Mouse (Mus musculus) forebrain, embryonic 16.5 days (tissue): ENCODE data around the gene Actg2. TPM values are rescaled to one million over a fixed set of nuclear protein-coding genes. Genes with fewer than 3 reads are reported as not detected.
A peak's percentile ranks its signal among the peaks of the same experiment; 100 is the strongest.

ENCODE experiments used
- ATAC-seq: fragments of 200-750 bp; cut with Nextera tagmentation; 2 replicates; pipeline ENCODE4 v1.8.0; 2017; ENCODE audit warnings: mild to moderate bottlenecking, moderate library complexity
- H3K27ac ChIP-seq: fragments of 300-500 bp; sonication (generic); 2 replicates; pipeline ENCODE4 v1.5.1; 2014; ENCODE audit warnings: low read length, control low read depth
- H3K27me3 ChIP-seq: fragments of 300-500 bp; sonication (generic); replicated peaks from 2 replicates; pipeline ENCODE4 v1.6.1; 2014; ENCODE audit warnings: low read length; ENCODE audit not compliant: control insufficient read depth, insufficient read depth
- H3K36me3 ChIP-seq: fragments of 300-500 bp; sonication (generic); 2 replicates; pipeline ENCODE4 v1.6.1; 2014; ENCODE audit not compliant: control insufficient read depth, insufficient read depth
- H3K4me1 ChIP-seq: fragments of 300-500 bp; sonication (generic); replicated peaks from 2 replicates; pipeline ENCODE4 v1.6.1; 2014; ENCODE audit warnings: low read length; ENCODE audit not compliant: control insufficient read depth, insufficient read depth
- H3K4me2 ChIP-seq: fragments of 300-500 bp; sonication (generic); 2 replicates; pipeline ENCODE4 v1.6.1; 2014; ENCODE audit warnings: mild to moderate bottlenecking, low read length, control low read depth
- H3K4me3 ChIP-seq: fragments of 300-500 bp; sonication (generic); replicated peaks from 2 replicates; pipeline ENCODE4 v1.5.1; 2014; ENCODE audit warnings: mild to moderate bottlenecking, low read length, control low read depth
- H3K9ac ChIP-seq: fragments of 300-500 bp; sonication (generic); replicated peaks from 2 replicates; pipeline ENCODE4 v1.6.1; 2014; ENCODE audit warnings: low read depth, low read length, control low read depth
- H3K9me3 ChIP-seq: fragments of 300-500 bp; sonication (generic); 2 replicates; pipeline ENCODE4 v1.6.1; 2016; ENCODE audit warnings: low read length; ENCODE audit not compliant: control insufficient read depth
- WGBS: fragments of 180-500 bp; shearing (Covaris S2); extraction: QIAGEN DNeasy Blood & Tissue Kit; methylation state at CpG from one replicate; pipeline ENCODE4 v1.1.7; 2014; 5-methylcytosine and 5-hydroxymethylcytosine counted together
- polyA plus RNA-seq: library from polyadenylated mRNA; unstranded; fragments of >200 nt; fragmentation: Nextera tagmentation; extraction: Ambion mirVana; gene quantifications from 2 replicates; pipeline ENCODE4 v1.2.1, GENCODE M21; 2015

Gene Actg2
- polyA plus RNA-seq, 1 experiment from 2014 or later, result 1.9 TPM

DNA sequence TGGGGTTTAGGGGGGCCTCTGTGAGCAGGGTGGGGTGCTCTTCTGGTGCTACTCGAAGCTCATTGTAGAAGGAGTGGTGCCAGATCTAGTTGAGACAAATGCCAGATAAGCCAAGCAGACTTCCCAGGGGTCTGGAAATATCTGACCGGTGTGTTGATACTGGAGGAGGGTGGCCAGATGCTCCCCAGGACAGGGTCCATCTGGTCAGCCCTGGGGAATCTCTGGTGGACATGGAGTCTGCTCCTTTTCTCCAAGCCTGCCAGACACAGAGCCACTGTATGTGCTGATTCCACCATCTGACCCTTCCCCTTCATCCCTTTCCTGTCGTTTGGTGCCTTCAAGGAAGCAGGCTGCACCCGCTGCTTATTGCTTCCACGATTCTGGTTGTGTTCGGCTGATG lies 12.9 kb downstream of the Actg2 start:
- 88% methylated on average over 6 of the region's 6 CpGs for WGBS
- Histone ChIP-seq H3K4me1 (no peaks in the 10 kb centered on the region), H3K9me3 (no peaks in the 10 kb centered on the region)

DNA sequence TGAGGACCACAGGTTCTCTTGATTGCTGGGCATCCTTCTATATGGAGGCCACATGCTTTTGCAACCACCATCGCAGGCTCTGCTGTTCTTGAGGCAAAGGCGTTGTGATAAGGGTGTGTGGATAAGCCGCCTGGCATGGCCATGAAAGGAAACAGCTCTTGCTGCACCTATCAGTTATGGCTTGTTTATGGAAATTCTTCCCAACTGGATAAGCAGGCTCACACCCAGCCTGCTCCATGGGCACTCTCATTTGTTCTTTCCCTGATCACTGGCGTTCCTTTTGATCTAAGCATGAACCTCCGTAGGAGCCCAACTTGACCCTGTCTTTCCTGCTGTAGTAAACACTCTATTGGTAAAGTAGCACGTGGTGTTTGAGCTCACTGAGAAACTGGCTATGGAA lies 14.3 kb downstream of the Actg2 start:
- Histone ChIP-seq H3K27ac (no peak overlapping the region), H3K4me3 (no peak overlapping the region)
- no peak for ATAC-seq

More for the DNA sequence above, 12.9 kb downstream of the Actg2 start:
- Histone ChIP-seq H3K4me2 (no peak overlapping the region), H3K27ac (no peak overlapping the region), H3K36me3 (no peaks in the 10 kb centered on the region), H3K9ac (no peak overlapping the region), H3K27me3 (no peaks in the 10 kb centered on the region), H3K4me3 (no peak overlapping the region)
- no peak for ATAC-seq

DNA sequence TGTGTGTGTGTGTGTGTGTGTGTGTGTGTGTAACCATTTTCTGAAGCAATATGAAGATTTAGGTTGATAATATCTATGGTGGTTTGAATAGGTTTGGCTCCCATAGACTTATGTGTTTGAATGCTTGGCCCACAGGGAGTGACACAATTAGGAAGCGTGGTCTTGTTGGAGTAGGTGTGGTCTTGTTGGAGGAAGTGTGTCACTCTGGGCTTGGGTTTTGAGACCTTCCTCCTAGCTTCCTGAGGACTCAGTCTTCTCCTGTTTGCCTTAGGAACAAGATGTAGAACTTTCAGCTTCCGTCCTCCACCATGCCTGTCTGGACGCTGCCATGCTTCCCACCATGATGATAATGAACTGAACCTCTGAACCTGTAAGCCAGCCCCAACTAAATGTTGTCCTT lies 17.4 kb downstream of the Actg2 start:
- Histone ChIP-seq H3K9ac (no peak overlapping the region), H3K4me3 (no peak overlapping the region), H3K4me2 (no peak overlapping the region), H3K27ac (no peak overlapping the region), H3K4me1 (no peaks in the 10 kb centered on the region), H3K9me3 (no peaks in the 10 kb centered on the region), H3K27me3 (no peaks in the 10 kb centered on the region), H3K36me3 (no peaks in the 10 kb centered on the region)
- ATAC-seq, result no peak
- WGBS, result 92% methylated on average over 3 of the region's 3 CpGs

More for the DNA sequence above, 14.3 kb downstream of the Actg2 start:
- H3K9me3 ChIP-seq, result no peaks in the 10 kb centered on the region
- no peaks in the 10 kb centered on the region for H3K36me3 ChIP-seq
- H3K27me3 ChIP-seq, result no peaks in the 10 kb centered on the region
- no peaks in the 10 kb centered on the region for H3K4me1 ChIP-seq
- no peak overlapping the region for H3K9ac ChIP-seq
- no peak overlapping the region for H3K4me2 ChIP-seq
- 80% methylated on average over 6 of the region's 6 CpGs for WGBS

DNA sequence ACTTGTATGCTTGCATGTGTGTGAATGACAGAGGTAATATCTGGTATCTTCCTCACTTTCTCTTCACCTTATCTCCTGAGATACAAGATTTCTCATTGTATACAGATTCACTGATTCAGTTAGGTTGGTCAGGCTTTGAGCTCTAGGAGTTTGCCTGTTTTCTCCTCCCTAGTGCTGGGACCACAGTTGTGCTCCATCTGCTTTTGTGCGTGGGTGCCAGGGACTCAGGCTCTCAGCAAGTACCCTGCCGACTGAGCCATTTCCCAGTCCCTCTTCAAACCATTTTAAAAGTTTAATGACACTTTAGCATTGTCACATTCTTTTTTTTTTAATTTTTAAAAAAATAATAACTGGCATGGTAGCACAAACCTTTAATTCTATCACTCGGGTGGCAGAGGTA lies 20.9 kb downstream of the Actg2 start:
- 64% methylated on average over 3 of the region's 3 CpGs for WGBS
- Histone ChIP-seq H3K27me3 (no peaks in the 10 kb centered on the region), H3K27ac (no peak overlapping the region), H3K4me1 (no peaks in the 10 kb centered on the region), H3K36me3 (no peaks in the 10 kb centered on the region), H3K9me3 (no peaks in the 10 kb centered on the region), H3K4me2 (no peak overlapping the region), H3K4me3 (no peak overlapping the region), H3K9ac (no peak overlapping the region)
- ATAC-seq, result no peak

DNA sequence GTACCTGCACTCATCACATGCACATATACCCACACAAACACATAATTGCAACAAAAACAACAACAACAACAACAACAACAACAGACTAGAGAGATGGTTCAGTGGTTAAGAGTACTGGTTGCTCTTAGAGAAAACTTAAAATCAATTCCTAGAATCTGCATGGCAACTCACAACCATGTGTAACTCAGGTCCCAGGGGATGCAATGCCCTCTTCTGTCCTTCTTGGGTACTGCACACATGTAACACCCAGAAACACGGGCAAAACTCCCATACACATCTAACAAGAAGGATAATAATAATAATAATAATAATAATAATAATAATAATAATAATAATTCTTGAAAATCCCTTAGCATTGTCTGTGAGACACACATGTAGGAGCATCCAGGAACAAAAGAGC lies 23.6 kb downstream of the Actg2 start:
- Histone ChIP-seq H3K9ac (no peak overlapping the region), H3K4me1 (no peaks in the 10 kb centered on the region; the same call in 1 of the 2 replicates), H3K9me3 (no peaks in the 10 kb centered on the region), H3K36me3 (no peaks in the 10 kb centered on the region), H3K27me3 (no peaks in the 10 kb centered on the region), H3K27ac (no peak overlapping the region), H3K4me2 (no peak overlapping the region), H3K4me3 (no peak overlapping the region)
- ATAC-seq, result peak; percentile 54; the same call in 1 of the 2 replicates
- 14% methylated on average over 1 of the region's 1 CpGs for WGBS

DNA sequence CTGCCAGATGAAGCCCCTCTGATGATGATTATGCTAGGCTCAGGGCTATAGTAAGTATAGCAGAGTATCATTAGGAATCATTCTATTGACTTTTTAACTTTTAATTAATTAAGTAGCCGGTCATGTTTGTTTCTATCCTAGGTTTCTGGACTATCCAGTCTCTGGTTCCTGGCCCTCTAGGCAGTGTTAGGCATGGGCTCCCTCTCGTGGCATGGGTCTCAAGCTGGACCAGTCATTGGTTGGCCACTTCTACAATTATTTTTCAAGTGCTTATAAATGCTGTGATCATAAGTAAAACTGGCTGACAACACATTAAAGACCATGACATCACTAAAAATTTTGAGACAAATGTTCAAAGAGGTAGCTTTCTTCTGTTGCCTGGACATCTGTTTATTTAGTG lies 25.9 kb downstream of the Actg2 start:
- Histone ChIP-seq H3K4me3 (no peak overlapping the region), H3K9ac (no peak overlapping the region), H3K36me3 (no peaks in the 10 kb centered on the region), H3K27ac (no peak overlapping the region), H3K27me3 (no peaks in the 10 kb centered on the region), H3K4me2 (no peak overlapping the region), H3K9me3 (no peaks in the 10 kb centered on the region), H3K4me1 (peaks cover 10% of the 10 kb centered on the region)
- no peak for ATAC-seq
- 70% methylated on average over 2 of the region's 2 CpGs for WGBS

DNA sequence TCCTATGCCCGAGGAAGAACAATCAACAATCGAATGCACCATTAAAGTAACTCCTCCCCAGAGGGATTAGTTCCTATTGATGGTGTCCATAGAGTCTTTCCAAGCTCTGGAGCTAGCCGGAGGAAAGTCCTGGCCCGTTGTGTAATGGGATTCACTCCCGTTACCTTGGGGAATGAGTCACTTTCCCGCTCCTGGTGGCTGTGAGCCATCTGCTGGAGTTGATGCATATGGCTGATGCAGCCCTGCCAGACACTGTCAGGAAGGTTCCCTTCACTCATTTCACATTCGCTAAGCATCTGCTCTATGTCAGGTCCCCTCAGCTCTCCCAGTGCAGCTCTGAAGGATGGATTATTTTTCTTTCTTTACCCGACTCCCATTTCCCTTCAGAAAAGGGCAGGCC lies 26.6 kb downstream of the Actg2 start:
- WGBS, result 41% methylated on average over 8 of the region's 8 CpGs
- no peak overlapping the region for H3K9ac ChIP-seq
- H3K36me3 ChIP-seq, result no peaks in the 10 kb centered on the region
- no peak for ATAC-seq
- no peak overlapping the region for H3K27ac ChIP-seq
- no peak overlapping the region for H3K4me2 ChIP-seq
- H3K4me3 ChIP-seq, result no peak overlapping the region
- H3K4me1 ChIP-seq, result peaks cover 16% of the 10 kb centered on the region
- no peaks in the 10 kb centered on the region for H3K9me3 ChIP-seq
- H3K27me3 ChIP-seq, result no peaks in the 10 kb centered on the region

DNA sequence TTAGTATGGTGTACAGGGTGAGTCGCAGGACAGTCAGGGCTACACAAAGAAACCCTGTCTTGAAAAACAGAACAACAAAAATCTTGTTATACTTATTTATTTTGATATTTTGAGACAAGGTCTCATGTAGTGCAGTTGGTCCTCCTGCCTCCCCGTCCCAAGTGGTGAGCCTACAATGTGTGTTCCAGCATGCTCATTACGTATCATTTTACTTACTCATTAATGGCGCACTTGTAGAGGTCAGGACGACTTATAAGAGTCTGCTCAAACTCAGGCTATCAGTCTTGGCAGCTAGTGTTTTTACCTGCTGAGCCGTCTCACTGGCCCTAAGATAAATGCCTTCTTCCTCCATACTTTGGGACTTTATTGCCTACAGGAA lies 28.9 kb downstream of the Actg2 start:
- 32% methylated on average over 6 of the region's 6 CpGs for WGBS
- peak; percentile 13; the same call in 1 of the 2 replicates for ATAC-seq

DNA sequence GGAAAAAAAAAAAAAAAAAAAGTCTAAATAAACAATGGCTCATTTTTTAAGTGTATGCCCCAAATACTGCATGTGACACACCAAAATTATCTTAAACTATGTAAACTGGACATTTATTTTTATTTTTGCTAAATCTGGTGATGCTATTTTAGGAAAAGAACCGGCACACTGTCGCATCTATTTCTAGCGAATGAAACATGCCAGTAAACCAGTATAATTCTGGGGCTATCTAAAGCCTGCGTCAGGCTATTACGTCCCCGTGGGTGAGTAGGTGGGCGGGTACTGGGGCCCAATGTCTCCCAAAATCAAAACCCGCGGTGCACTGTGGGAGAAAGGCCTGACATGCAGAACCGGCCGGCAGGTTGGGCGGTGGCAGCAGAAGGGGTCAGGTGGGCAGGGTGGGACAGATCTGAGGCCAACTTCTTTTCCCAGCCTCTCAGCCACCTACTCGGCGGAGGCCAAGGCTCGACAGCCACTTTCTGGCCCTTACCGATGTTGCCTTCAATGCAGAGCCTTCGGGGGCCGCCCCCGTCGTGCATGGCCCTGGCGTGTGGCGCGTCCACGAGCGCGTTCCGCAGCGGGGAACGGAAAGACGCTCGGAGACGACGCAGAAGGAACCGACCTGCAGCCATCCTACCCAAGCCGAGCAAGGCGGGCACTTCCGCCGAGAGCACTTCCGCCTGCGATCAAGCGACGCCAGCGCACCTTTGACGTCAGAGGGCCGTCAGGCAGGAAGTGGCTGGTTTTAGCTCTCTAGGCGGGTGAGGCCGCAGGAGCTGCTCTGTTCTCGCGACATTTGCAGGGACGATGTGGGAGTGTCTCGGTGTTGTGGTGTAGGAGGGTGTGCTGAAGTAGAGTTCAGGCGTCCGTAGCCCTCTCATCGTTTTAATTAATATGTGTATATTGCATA lies 29.6 kb downstream of the Actg2 start, which contains the start of gene Dguok:
Dguok (minus strand) TSS at position 712 of the 910 bp plus-strand sequence.
- Histone ChIP-seq H3K36me3 (no peaks in the 10 kb centered on the region), H3K27me3 (no peaks in the 10 kb centered on the region), H3K4me3 (peak within 1 kb of the TSS; percentile 80), H3K4me2 (peak within 1 kb of the TSS; percentile 75), H3K9ac (peak within 1 kb of the TSS; percentile 87), H3K9me3 (no peaks in the 10 kb centered on the region), H3K27ac (peak within 1 kb of the TSS; percentile 97), H3K4me1 (peaks cover 17% of the 10 kb centered on the region)
- peak; percentile 99 for ATAC-seq
- WGBS, result under 1% methylated on average over 54 of the region's 54 CpGs

More for the DNA sequence above, 28.9 kb downstream of the Actg2 start:
- peak overlapping the region; percentile 75 for H3K4me2 ChIP-seq
- peaks cover 17% of the 10 kb centered on the region for H3K4me1 ChIP-seq
- no peaks in the 10 kb centered on the region for H3K9me3 ChIP-seq
- H3K4me3 ChIP-seq, result peak overlapping the region; percentile 80
- H3K27ac ChIP-seq, result peak overlapping the region; percentile 97
- H3K9ac ChIP-seq, result peak overlapping the region; percentile 87
- H3K36me3 ChIP-seq, result no peaks in the 10 kb centered on the region
- no peaks in the 10 kb centered on the region for H3K27me3 ChIP-seq
